Mouse (Mus musculus) embryonic facial prominence, embryonic 14.5 days (tissue): ENCODE results near the gene Lonp2. TPM values are rescaled to one million over a fixed set of nuclear protein-coding genes. Genes with fewer than 3 reads are reported as not detected.

ENCODE experiments used
- ATAC-seq: fragments of 200-750 bp; cut with Nextera tagmentation; 2 replicates; pipeline ENCODE4 v1.8.0; 2017; ENCODE audit warnings: low read depth, moderate number of reproducible peaks, moderate TSS enrichment
- DNase-seq: peaks from one replicate; pipeline ENCODE4 v3.0.0-alpha.2; 2015; ENCODE audit warnings: low spot score
- H3K27ac ChIP-seq: fragments of 300-500 bp; sonication (generic); replicated peaks from 2 replicates; pipeline ENCODE4 v1.5.1; 2014; ENCODE audit warnings: low read depth, mild to moderate bottlenecking, low read length, moderate library complexity
- H3K27me3 ChIP-seq: fragments of 300-500 bp; sonication (generic); replicated peaks from 2 replicates; pipeline ENCODE4 v1.6.1; 2014; ENCODE audit warnings: low read length; ENCODE audit not compliant: control insufficient read depth, insufficient read depth
- H3K36me3 ChIP-seq: fragments of 300-500 bp; sonication (generic); 2 replicates; pipeline ENCODE4 v1.6.1; 2014; ENCODE audit warnings: low read length, mixed read lengths; ENCODE audit not compliant: control insufficient read depth, insufficient read depth
- H3K4me1 ChIP-seq: fragments of 300-500 bp; sonication (generic); 2 replicates; pipeline ENCODE4 v1.6.1; 2014; ENCODE audit warnings: antibody characterized with exemption, low read length; ENCODE audit not compliant: control insufficient read depth, insufficient read depth
- H3K4me2 ChIP-seq: fragments of 300-500 bp; sonication (generic); 2 replicates; pipeline ENCODE4 v1.6.1; 2014; ENCODE audit warnings: low read depth, mild to moderate bottlenecking, low read length, moderate library complexity, mixed read lengths
- H3K4me3 ChIP-seq: fragments of 300-500 bp; sonication (generic); 2 replicates; pipeline ENCODE4 v1.5.1; 2014; ENCODE audit warnings: low read depth, mild to moderate bottlenecking, low read length
- H3K9ac ChIP-seq: fragments of 300-500 bp; sonication (generic); 2 replicates; pipeline ENCODE4 v1.6.1; 2014; ENCODE audit warnings: low read depth, mild to moderate bottlenecking, low read length, moderate library complexity, mixed read lengths
- H3K9me3 ChIP-seq: fragments of 300-500 bp; sonication (generic); 2 replicates; pipeline ENCODE4 v1.6.1; 2016; ENCODE audit warnings: low read length; ENCODE audit not compliant: control insufficient read depth
- WGBS: fragments of 180-500 bp; shearing (Covaris S2); extraction: QIAGEN DNeasy Blood & Tissue Kit; methylation state at CpG from one replicate; pipeline ENCODE4 v1.1.7; 2014; 5-methylcytosine and 5-hydroxymethylcytosine counted together
- polyA plus RNA-seq: library from polyadenylated mRNA; unstranded; fragments of >200 nt; fragmentation: Nextera tagmentation; extraction: Ambion mirVana; gene quantifications from 2 replicates; pipeline ENCODE4 v1.2.1, GENCODE M21; 2014

Lonp2 gene
- polyA plus RNA-seq, result 55.7 and 58.2 TPM in 2 replicates

DNA sequence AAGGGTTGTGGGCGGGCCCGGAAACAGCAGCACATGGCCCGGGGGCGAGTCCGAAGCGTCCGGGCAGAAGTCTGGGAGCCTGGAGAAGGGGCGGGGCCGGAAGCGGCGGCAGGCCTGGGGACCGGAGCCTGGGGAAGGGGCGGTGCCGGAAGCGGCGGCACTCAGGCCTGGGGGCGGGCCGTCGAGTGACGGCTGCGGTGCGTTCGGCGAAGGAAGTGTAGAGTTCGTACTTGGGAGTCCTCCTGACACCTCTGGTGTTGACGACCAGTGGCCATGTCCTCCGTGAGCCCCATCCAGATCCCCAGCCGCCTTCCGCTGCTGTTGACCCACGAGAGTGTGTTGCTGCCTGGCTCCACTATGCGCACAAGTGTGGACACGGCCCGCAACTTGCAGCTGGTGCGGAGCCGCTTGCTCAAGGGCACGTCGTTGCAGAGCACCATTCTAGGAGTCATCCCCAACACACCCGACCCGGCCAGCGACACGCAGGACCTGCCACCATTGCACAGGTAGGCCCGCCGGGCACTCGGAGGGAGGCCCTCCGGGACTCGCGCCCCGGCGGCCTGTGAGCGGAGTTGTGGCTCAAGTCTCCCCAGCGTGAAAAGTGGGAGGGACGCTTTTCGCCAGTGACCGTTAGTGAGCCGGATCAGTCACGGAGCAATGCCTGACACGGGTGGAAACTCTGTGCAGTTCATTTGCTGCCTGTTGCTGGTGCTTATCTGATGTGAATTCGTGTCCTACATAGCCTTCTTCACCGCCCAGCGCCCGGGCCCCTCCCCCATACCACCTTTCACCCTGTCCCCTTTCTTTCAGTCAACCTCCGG, at the start of gene Lonp2:
Gene Lonp2, plus strand, starts transcription at position 133 of the 821 bp plus-strand sequence.
- Histone ChIP-seq H3K36me3 (no peaks in the 10 kb centered on the region), H3K9me3 (no peaks in the 10 kb centered on the region), H3K27me3 (no peaks in the 10 kb centered on the region), H3K4me1 (peaks cover 10% of the 10 kb centered on the region), H3K4me3 (peak within 1 kb of the TSS; percentile 83), H3K4me2 (peak within 1 kb of the TSS; percentile 68), H3K9ac (peak within 1 kb of the TSS; percentile 79), H3K27ac (peak within 1 kb of the TSS; percentile 71)
- DNase-seq, result peak; percentile 98
- peak; percentile 99 for ATAC-seq
- WGBS, result under 1% methylated on average over 38 of the region's 62 CpGs

DNA sequence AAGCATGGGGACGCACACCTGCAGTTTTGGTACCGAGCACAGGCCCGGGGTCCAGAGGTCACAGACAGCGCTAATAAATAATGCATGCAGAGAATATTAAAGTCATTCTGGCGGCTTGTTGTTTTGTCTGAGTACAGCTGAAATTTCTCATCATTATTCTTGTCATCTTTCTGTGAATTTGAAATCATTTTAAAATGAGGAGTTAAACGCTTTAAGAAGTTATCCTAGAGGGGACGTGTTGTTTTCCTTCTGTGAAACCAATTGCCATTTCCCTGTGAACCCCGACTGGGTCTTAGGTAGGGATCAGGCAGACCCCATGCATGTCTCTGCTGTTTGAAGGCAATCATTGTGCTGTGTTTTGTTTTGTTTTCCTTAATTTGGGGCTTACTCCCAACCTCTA, 46.3 kb upstream of the Lonp2 start:
- no peak overlapping the region for H3K9ac ChIP-seq
- H3K27ac ChIP-seq, result no peak overlapping the region
- no peaks in the 10 kb centered on the region for H3K27me3 ChIP-seq
- H3K9me3 ChIP-seq, result no peaks in the 10 kb centered on the region
- no peak for ATAC-seq
- no peak overlapping the region for H3K4me2 ChIP-seq
- DNase-seq, result no peak
- peaks cover 6% of the 10 kb centered on the region; the same call in 1 of the 2 replicates for H3K4me1 ChIP-seq
- H3K36me3 ChIP-seq, result no peaks in the 10 kb centered on the region
- H3K4me3 ChIP-seq, result no peak overlapping the region
- WGBS, result 76% methylated on average over 8 of the region's 8 CpGs

DNA sequence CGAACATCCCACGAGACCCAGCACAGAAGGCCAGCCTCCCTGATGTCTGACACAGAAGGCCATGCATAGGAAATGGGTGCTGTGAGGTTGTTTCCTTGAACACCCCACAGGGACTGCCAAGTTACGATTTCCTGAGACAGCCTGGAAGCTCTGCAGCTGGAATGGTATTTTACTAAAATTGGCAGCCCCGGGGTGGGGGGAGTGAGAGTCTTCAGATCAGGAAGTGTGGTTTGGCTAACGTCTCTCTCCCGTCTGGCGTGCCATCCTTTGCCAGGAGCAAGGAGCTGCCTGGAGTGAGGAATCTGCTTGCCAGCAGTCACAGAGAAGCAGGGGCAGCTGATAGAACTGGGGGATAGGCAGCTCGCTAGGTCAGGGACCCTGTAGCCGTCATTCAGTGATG, 45.8 kb upstream of the Lonp2 start:
- H3K9me3 ChIP-seq, result no peaks in the 10 kb centered on the region
- H3K4me2 ChIP-seq, result peak overlapping the region; percentile 15
- peaks cover 6% of the 10 kb centered on the region; the same call in 1 of the 2 replicates for H3K4me1 ChIP-seq
- H3K4me3 ChIP-seq, result no peak overlapping the region
- H3K9ac ChIP-seq, result no peak overlapping the region
- 26% methylated on average over 9 of the region's 9 CpGs for WGBS
- H3K27ac ChIP-seq, result no peak overlapping the region
- ATAC-seq (no peak), DNase-seq (peak; percentile 74)
- no peaks in the 10 kb centered on the region for H3K36me3 ChIP-seq
- H3K27me3 ChIP-seq, result no peaks in the 10 kb centered on the region

DNA sequence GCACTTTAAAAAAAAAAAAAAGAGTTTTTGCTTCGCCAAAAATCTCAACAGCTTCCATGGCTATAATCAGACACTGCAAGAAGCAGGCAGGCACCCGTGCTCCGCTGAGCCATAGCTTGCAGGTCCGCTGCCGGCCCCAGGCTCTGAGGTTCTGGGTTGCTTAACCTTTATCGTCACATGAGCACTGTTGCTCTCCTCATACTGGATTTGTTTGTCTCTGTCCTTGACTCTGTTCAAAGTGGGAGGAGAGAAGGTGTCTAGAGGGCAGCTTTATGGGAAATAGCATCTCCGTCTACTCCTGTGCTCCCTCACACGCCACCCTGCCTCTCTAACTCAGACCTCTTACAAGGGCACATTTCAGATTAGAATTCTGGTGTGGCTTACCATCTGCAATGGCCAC, 45.1 kb upstream of the Lonp2 start:
- Histone ChIP-seq H3K9ac (no peak overlapping the region), H3K27ac (no peak overlapping the region), H3K4me2 (no peak overlapping the region), H3K4me1 (peaks cover 6% of the 10 kb centered on the region; the same call in 1 of the 2 replicates), H3K27me3 (no peaks in the 10 kb centered on the region), H3K36me3 (no peaks in the 10 kb centered on the region), H3K4me3 (no peak overlapping the region), H3K9me3 (no peaks in the 10 kb centered on the region)
- no peak for ATAC-seq
- 72% methylated on average over 8 of the region's 8 CpGs for WGBS
- no peak for DNase-seq

DNA sequence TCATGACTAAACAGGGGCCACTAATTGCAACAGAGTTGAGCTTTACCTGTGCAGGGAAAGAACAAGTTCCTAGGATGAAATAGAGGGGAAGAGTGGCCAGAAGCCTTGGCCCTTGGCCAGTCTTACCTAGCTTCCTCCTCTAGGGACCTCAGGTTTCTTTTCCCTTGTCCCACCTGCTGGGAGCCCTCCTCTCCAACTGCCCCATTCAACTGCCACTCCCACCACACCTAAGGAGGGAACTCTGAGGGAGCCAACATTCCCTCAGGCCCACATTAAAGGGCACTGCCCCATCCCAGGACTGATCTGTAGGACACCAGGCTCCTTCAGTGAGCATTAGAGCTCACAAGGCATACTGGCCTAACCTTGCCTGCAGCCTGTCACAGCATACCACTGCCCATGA, 43.4 kb upstream of the Lonp2 start, which contains the start of gene Abcc12:
Gene Abcc12, minus strand, starts transcription at position 229 of the 400 bp plus-strand sequence.
- Histone ChIP-seq H3K9ac (no peak within 1 kb of the TSS), H3K4me3 (no peak within 1 kb of the TSS), H3K4me2 (no peak within 1 kb of the TSS), H3K9me3 (no peaks in the 10 kb centered on the region), H3K27ac (no peak within 1 kb of the TSS), H3K4me1 (peaks cover 6% of the 10 kb centered on the region; the same call in 1 of the 2 replicates), H3K36me3 (no peaks in the 10 kb centered on the region), H3K27me3 (no peaks in the 10 kb centered on the region)
- DNase-seq (no peak), ATAC-seq (no peak)

DNA sequence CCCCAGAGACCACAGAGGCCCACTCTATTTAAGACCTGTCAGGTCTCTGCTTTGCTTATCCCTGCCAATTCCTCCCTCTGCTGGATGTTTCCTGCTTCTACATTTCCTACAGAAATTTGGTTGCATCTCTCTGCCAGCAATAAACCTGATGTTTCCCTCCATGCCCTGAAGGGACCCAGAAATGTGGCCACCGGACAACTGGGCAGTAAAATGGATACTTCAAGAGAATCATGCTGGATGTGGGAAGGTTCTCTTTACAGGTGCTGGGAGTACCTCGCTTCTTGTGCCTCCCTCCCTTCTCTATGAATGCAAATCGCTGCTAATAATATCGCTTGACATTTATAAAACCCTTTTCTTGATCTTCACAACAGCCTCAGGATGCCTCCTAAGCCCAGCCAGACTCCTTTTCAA, 41.9 kb upstream of the Lonp2 start:
- ATAC-seq, result no peak
- DNase-seq, result peak; percentile 19
- Histone ChIP-seq H3K4me3 (no peak overlapping the region), H3K27me3 (no peaks in the 10 kb centered on the region), H3K4me1 (peaks cover 6% of the 10 kb centered on the region; the same call in 1 of the 2 replicates), H3K27ac (no peak overlapping the region), H3K9ac (no peak overlapping the region; the same call in 1 of the 2 replicates), H3K9me3 (no peaks in the 10 kb centered on the region), H3K4me2 (no peak overlapping the region), H3K36me3 (no peaks in the 10 kb centered on the region)
- WGBS, result 85% methylated on average over 4 of the region's 4 CpGs

DNA sequence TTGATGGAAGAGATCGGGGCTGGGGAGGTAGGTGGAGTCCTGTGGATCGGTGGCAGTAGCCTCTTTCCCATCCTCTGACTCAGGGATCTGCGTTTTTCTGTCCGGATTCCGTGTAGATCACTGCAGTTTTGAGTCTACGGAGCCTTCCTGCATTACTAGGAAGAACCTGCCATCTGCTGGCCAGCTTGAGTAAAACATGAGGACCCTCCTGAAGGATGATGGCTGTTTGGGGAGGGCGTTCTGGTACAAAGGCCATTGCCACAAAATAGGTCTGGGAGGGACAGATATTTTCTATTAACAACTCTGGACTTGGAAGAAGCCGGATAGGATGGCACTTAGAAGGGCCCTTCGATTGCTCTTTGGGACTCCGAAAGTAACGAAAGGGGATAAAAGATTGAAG, 38.7 kb upstream of the Lonp2 start:
- Histone ChIP-seq H3K4me2 (peak overlapping the region; percentile 63), H3K4me3 (peak overlapping the region; percentile 39), H3K27me3 (no peaks in the 10 kb centered on the region), H3K9ac (peak overlapping the region; percentile 48), H3K27ac (no peak overlapping the region), H3K36me3 (no peaks in the 10 kb centered on the region), H3K9me3 (no peaks in the 10 kb centered on the region), H3K4me1 (no peaks in the 10 kb centered on the region)
- WGBS, result 6% methylated on average over 11 of the region's 11 CpGs
- ATAC-seq (peak; percentile 81), DNase-seq (peak; percentile 93)

DNA sequence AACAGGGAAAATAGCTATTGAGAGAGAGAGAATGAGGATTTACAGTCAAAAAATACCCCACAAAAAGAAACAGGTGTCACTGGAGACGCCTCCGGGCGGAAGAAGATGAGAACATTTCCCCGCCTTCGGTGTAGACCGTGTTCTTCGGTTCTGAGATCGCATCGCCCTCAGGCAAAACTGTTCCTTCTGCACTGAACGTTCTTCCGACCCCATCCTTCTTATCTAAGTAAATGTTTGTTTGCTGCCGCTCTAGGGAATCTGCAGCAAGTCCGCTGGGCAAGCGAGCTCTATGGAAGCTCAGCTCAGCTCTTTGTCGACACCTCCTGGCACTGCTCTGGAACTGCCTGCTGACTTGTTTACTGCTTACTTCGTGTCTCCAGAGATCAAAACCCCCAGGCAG, 38.3 kb upstream of the Lonp2 start:
- H3K9ac ChIP-seq, result peak overlapping the region; percentile 48
- no peaks in the 10 kb centered on the region for H3K27me3 ChIP-seq
- ATAC-seq (peak; percentile 88), DNase-seq (peak; percentile 92)
- no peak overlapping the region for H3K27ac ChIP-seq
- H3K9me3 ChIP-seq, result no peaks in the 10 kb centered on the region
- H3K36me3 ChIP-seq, result no peaks in the 10 kb centered on the region
- peak overlapping the region; percentile 39 for H3K4me3 ChIP-seq
- H3K4me2 ChIP-seq, result peak overlapping the region; percentile 63
- H3K4me1 ChIP-seq, result no peaks in the 10 kb centered on the region
- WGBS, result under 1% methylated on average over 16 of the region's 16 CpGs

DNA sequence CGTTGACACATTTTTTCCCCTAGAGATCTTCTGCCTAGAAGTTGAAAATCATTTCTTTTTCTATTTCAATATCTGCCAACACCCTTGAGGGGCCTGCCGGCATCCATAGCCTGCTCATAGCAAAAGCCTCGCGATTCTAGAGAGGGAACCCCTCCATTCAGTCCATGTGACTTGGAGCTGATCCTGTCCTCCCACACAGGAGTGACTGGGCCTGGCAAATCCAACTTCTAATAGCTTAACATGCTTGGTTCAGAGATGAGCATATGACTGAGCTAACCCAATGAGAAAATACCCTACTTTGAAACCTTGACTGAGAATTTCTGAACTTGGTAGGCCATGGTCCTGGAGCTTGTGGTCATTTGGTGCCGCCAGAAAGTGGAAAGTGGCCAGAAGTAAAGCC, 37.8 kb upstream of the Lonp2 start:
- no peaks in the 10 kb centered on the region for H3K4me1 ChIP-seq
- H3K36me3 ChIP-seq, result no peaks in the 10 kb centered on the region
- no peak for DNase-seq
- WGBS, result 46% methylated on average over 5 of the region's 5 CpGs
- H3K9ac ChIP-seq, result no peak overlapping the region
- H3K4me2 ChIP-seq, result no peak overlapping the region
- no peak overlapping the region for H3K4me3 ChIP-seq
- no peaks in the 10 kb centered on the region for H3K27me3 ChIP-seq
- ATAC-seq, result no peak
- no peak overlapping the region for H3K27ac ChIP-seq
- no peaks in the 10 kb centered on the region for H3K9me3 ChIP-seq
